Comparison of ENCODE assay signal across 7 mouse cellular contexts in the genomic region with DNA sequence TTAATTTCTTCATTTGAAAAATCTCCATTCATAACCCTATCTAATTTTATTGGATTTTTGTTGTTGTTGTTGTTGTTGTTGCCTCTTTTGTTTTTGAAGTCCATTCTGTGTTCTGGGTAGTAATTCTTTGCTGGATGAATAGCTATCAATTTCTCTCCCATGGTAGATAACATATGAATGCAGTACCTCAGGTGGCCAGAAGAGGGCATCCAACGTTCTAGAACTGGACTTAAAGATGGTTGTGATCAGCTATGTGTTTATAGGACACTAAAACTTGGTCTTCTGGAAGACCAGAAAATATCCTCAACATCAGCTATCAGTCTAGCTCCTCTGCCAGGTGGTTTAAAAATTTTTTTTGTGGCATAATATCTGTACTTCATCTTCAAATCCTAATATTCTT. TPM values are rescaled to one million over a fixed set of nuclear protein-coding genes. Genes with fewer than 3 reads are reported as not detected.
DNase-seq lines count a peak whose midpoint lies in the region.

No protein-coding gene starts in this region.

- DNase-seq in adrenal gland, adult (ENCODE audit: inconsistent age in 2 of 2, low spot score in 1 of 2) = peak; percentile 36 to 84
- peak; percentile 77 for DNase-seq in cerebellum, postnatal 10 days
- DNase-seq in gastrocnemius, adult 18-20 months (ENCODE audit: low spot score) = peak; percentile 25
- DNase-seq in kidney, adult 11 months = peak; percentile 11
- DNase-seq in left cerebral cortex, adult 18-20 months (ENCODE audit: low spot score in 2 of 2) = peak; percentile 37 to 73
- peak; percentile 38 for DNase-seq in lung, postnatal 25 days (ENCODE audit: low spot score)
- DNase-seq in right cerebral cortex, postnatal 10 days (ENCODE audit: low spot score in 2 of 2) = peak; percentile 27 to 57

RNA-seq across cellular contexts. Expression of a gene that starts 54.9 kb away (rescaled TPM):
- not detected for total RNA-seq in gastrocnemius, adult 18-20 months (2021)
- not detected for total RNA-seq in left cerebral cortex, adult 18-20 months (2021)

Comparison
In these comparisons a context has a peak if more than half of its experiments do, and no peak if none do; other contexts are left out.
1. Peak in every context shown above with its lines: DNase-seq.
2. DNase-seq: peak in every context shown above with its lines; median percentile 77 in cerebellum, postnatal 10 days; 60 in adrenal gland, adult; 55 in left cerebral cortex, adult 18-20 months; 42 in right cerebral cortex, postnatal 10 days; 38 in lung, postnatal 25 days; 25 in gastrocnemius, adult 18-20 months; 11 in kidney, adult 11 months.